20 mouse cellular contexts compared by ENCODE assay signal in genomic region chr19:10326609-10327008, GRCm38 (mm10). TPM values are rescaled to one million over a fixed set of nuclear protein-coding genes. Genes with fewer than 3 reads are reported as not detected.
A peak's percentile ranks its signal among the peaks of the same experiment; 100 is the strongest.
DNase-seq lines count a peak whose midpoint lies in the region; ATAC-seq and TF ChIP-seq lines count a peak whose summit lies in the region.
"Had no signal": no experiment of that assay in that cellular context is flagged by ENCODE, and none has a peak within 500 bp of the region (broad histone marks: within the 10 kb centered on the region; RNA-seq: fewer than 3 reads in every experiment).

No protein-coding gene starts in this region.

- 34% methylated on average over 3 of the region's 3 CpGs for WGBS in embryonic facial prominence, embryonic 14.5 days
- WGBS in embryonic facial prominence, embryonic 10.5 days: 56% methylated on average over 3 of the region's 3 CpGs
- 36% methylated on average over 3 of the region's 3 CpGs for WGBS in lung, embryonic 15.5 days
- 60% methylated on average over 3 of the region's 3 CpGs for WGBS in liver, embryonic 11.5 days

- H3K9me3 ChIP-seq in embryonic facial prominence, embryonic 14.5 days (ENCODE audit: control insufficient read depth, low read length): no peaks in the 10 kb centered on the region
- H3K9me3 ChIP-seq in embryonic facial prominence, embryonic 10.5 days: no peaks in the 10 kb centered on the region
- no peaks in the 10 kb centered on the region for H3K9me3 ChIP-seq in lung, embryonic 15.5 days
- no peaks in the 10 kb centered on the region for H3K9me3 ChIP-seq in liver, embryonic 11.5 days (ENCODE audit: control insufficient read depth, low read length)
- H3K9me3 ChIP-seq: forebrain, embryonic 15.5 days; heart, embryonic 15.5 days; hindbrain, embryonic 15.5 days; intestine, embryonic 15.5 days; midbrain, embryonic 12.5 days; neural tube, embryonic 12.5 days had no signal

- no peak for TF ChIP-seq POLR2A in brain, embryonic 14.5 days (IDR thresholded peaks at IDR 0.05; ENCODE audit: borderline replicate concordance, extremely low read depth, insufficient read depth, insufficient read length, poor library complexity, severe bottlenecking)

- no peak for DNase-seq in embryonic facial prominence, embryonic 14.5 days (ENCODE audit: low spot score)
- DNase-seq in embryonic facial prominence, embryonic 10.5 days (ENCODE audit: low spot score): no peak
- DNase-seq in kidney, postnatal 10 days: peak; percentile 37
- no peak for DNase-seq in kidney, adult 18-20 months
- no peak for DNase-seq in lung, adult 18-20 months
- peak; percentile 28 for DNase-seq in brain, embryonic 14.5 days (ENCODE audit: low read depth)
- no peak for DNase-seq in liver, embryonic 11.5 days (ENCODE audit: low spot score)
- DNase-seq: adrenal gland, postnatal 10 days; cerebellum, adult 2 months; heart, postnatal 36 days; right cerebral cortex, postnatal 14 days had no signal

- no peak for TF ChIP-seq CTCF in brain, embryonic 14.5 days (IDR thresholded peaks at IDR 0.05; ENCODE audit: borderline replicate concordance, extremely low read depth, insufficient read depth, insufficient read length)

- no peaks in the 10 kb centered on the region for H3K4me1 ChIP-seq in embryonic facial prominence, embryonic 14.5 days (ENCODE audit: control insufficient read depth, insufficient read depth, low read length)
- 0 out of 2 replicates have a peak, but pooled peaks cover 4% of the 10 kb centered on the region for H3K4me1 ChIP-seq in embryonic facial prominence, embryonic 10.5 days
- H3K4me1 ChIP-seq in lung, embryonic 15.5 days: peaks cover 18% of the 10 kb centered on the region
- H3K4me1 ChIP-seq in liver, embryonic 11.5 days (replicated peaks; ENCODE audit: control insufficient read depth, insufficient read depth, low read length): no peaks in the 10 kb centered on the region

- peak; percentile 44; the same call in 1 of the 2 replicates for ATAC-seq in embryonic facial prominence, embryonic 14.5 days (ENCODE audit: low read depth)
- peak; percentile 64; the same call in 1 of the 2 replicates for ATAC-seq in lung, embryonic 15.5 days (ENCODE audit: borderline replicate concordance, extremely low read depth, low FRiP score, low TSS enrichment)
- ATAC-seq in liver, embryonic 11.5 days (replicated peaks; ENCODE audit: low FRiP score): no peak
- ATAC-seq: forebrain, embryonic 15.5 days; intestine, embryonic 15.5 days had no signal

- H3K4me3 ChIP-seq in embryonic facial prominence, embryonic 14.5 days (ENCODE audit: low read depth, low read length): no peak overlapping the region
- H3K4me3 ChIP-seq in embryonic facial prominence, embryonic 10.5 days: no peak overlapping the region
- no peak overlapping the region for H3K4me3 ChIP-seq in lung, embryonic 15.5 days
- H3K4me3 ChIP-seq in liver, embryonic 11.5 days (ENCODE audit: low read depth, low read length): no peak overlapping the region
- H3K4me3 ChIP-seq: forebrain, embryonic 15.5 days; heart, embryonic 15.5 days; hindbrain, embryonic 15.5 days; intestine, embryonic 15.5 days; layer of hippocampus, adult 2 months; midbrain, embryonic 12.5 days; neural tube, embryonic 12.5 days had no signal

- H3K27me3 ChIP-seq in embryonic facial prominence, embryonic 14.5 days (replicated peaks; ENCODE audit: control insufficient read depth, insufficient read depth, low read length): no peaks in the 10 kb centered on the region
- peaks cover 3% of the 10 kb centered on the region; the same call in 1 of the 2 replicates for H3K27me3 ChIP-seq in embryonic facial prominence, embryonic 10.5 days (replicated peaks; ENCODE audit: low read depth, poor library complexity, severe bottlenecking)
- no peaks in the 10 kb centered on the region for H3K27me3 ChIP-seq in lung, embryonic 15.5 days
- H3K27me3 ChIP-seq in liver, embryonic 11.5 days (replicated peaks; ENCODE audit: control insufficient read depth, insufficient read depth, low read length): no peaks in the 10 kb centered on the region
- H3K27me3 ChIP-seq: forebrain, embryonic 15.5 days; hindbrain, embryonic 15.5 days; intestine, embryonic 15.5 days; neural tube, embryonic 12.5 days had no signal

- H3K4me2 ChIP-seq in embryonic facial prominence, embryonic 14.5 days (ENCODE audit: low read depth, low read length): no peak overlapping the region
- H3K4me2 ChIP-seq in lung, embryonic 15.5 days: no peak overlapping the region
- no peak overlapping the region for H3K4me2 ChIP-seq in liver, embryonic 11.5 days
- H3K4me2 ChIP-seq: forebrain, embryonic 15.5 days; heart, embryonic 15.5 days; hindbrain, embryonic 15.5 days; intestine, embryonic 15.5 days; midbrain, embryonic 12.5 days; neural tube, embryonic 12.5 days had no signal

- H3K27ac ChIP-seq in embryonic facial prominence, embryonic 14.5 days (replicated peaks; ENCODE audit: low read depth, low read length): no peak overlapping the region
- no peak overlapping the region for H3K27ac ChIP-seq in embryonic facial prominence, embryonic 10.5 days (replicated peaks)
- H3K27ac ChIP-seq in lung, embryonic 15.5 days: peak overlapping the region; percentile 10; the same call in 1 of the 2 replicates
- H3K27ac ChIP-seq in liver, embryonic 11.5 days (ENCODE audit: low read depth, low read length): no peak overlapping the region
- H3K27ac ChIP-seq: forebrain, embryonic 15.5 days; heart, embryonic 15.5 days; hindbrain, embryonic 15.5 days; intestine, embryonic 15.5 days; layer of hippocampus, adult 2 months; liver, embryonic 14.5 days; midbrain, embryonic 12.5 days; neural tube, embryonic 12.5 days had no signal

- H3K9ac ChIP-seq in embryonic facial prominence, embryonic 14.5 days (ENCODE audit: low read depth, low read length): no peak overlapping the region
- H3K9ac ChIP-seq in lung, embryonic 15.5 days: no peak overlapping the region
- no peak overlapping the region for H3K9ac ChIP-seq in liver, embryonic 11.5 days (ENCODE audit: low read depth, low read length)
- H3K9ac ChIP-seq: forebrain, embryonic 15.5 days; heart, embryonic 15.5 days; hindbrain, embryonic 15.5 days; intestine, embryonic 15.5 days; liver, embryonic 14.5 days; midbrain, embryonic 12.5 days; neural tube, embryonic 12.5 days had no signal

- H3K36me3 ChIP-seq in embryonic facial prominence, embryonic 14.5 days (ENCODE audit: control insufficient read depth, insufficient read depth, low read length): no peaks in the 10 kb centered on the region
- no peaks in the 10 kb centered on the region for H3K36me3 ChIP-seq in embryonic facial prominence, embryonic 10.5 days (replicated peaks)
- H3K36me3 ChIP-seq in lung, embryonic 15.5 days: no peaks in the 10 kb centered on the region
- H3K36me3 ChIP-seq in liver, embryonic 11.5 days (ENCODE audit: control insufficient read depth, insufficient read depth, low read length): no peaks in the 10 kb centered on the region
- H3K36me3 ChIP-seq: forebrain, embryonic 15.5 days; heart, embryonic 15.5 days; hindbrain, embryonic 15.5 days; intestine, embryonic 15.5 days; midbrain, embryonic 12.5 days; neural tube, embryonic 12.5 days had no signal

RNA-seq across cellular contexts. Expression of gene Dagla, which starts 21.9 kb away (rescaled TPM):
- polyA plus RNA-seq in embryonic facial prominence, embryonic 14.5 days (2014; fragmentation: Nextera tagmentation; extraction: Ambion mirVana): 2.8 and 2.9 TPM in 2 replicates
- polyA plus RNA-seq in embryonic facial prominence, embryonic 10.5 days (2016; fragmentation: Nextera tagmentation; extraction: Ambion mirVana): 2.2 and 2.4 TPM in 2 replicates
- 3.1 and 3.2 TPM in 2 replicates for polyA plus RNA-seq in lung, embryonic 15.5 days (2015; fragmentation: Nextera tagmentation; extraction: Ambion mirVana)
- 20.2 and 24.8 TPM in 2 replicates for polyA plus RNA-seq in brain, embryonic 14.5 days (2012; rRNA removed)
- polyA plus RNA-seq in liver, embryonic 11.5 days (2014; fragmentation: Nextera tagmentation; extraction: Ambion mirVana): 0.77 and 0.82 TPM in 2 replicates

Comparison
In these comparisons a context has a peak if more than half of its experiments do, and no peak if none do; other contexts are left out.
1. DNase-seq: peak in kidney, postnatal 10 days (single experiment) and brain, embryonic 14.5 days (single experiment); none in embryonic facial prominence, embryonic 14.5 days (single experiment), embryonic facial prominence, embryonic 10.5 days (single experiment), kidney, adult 18-20 months (single experiment), lung, adult 18-20 months (0 of 2) and liver, embryonic 11.5 days (single experiment).